Mouse (Mus musculus) spleen, adult 2 months (tissue): ENCODE data around the gene Mthfsl. TPM values are rescaled to one million over a fixed set of nuclear protein-coding genes. Genes with fewer than 3 reads are reported as not detected.
A peak's percentile ranks its signal among the peaks of the same experiment; 100 is the strongest.
"Not testable (repeated sequence)": the region's sequence is repeated elsewhere in the genome, so short reads cannot be mapped to it uniquely, and the experiment has no call there.

Experiments
- DNase-seq, 2 experiments: peaks; one replicate each; pipeline versions ENCODE4 v3.0.0 to v3.0.0-alpha.2; 2012 to 2021; ENCODE audit warnings: low spot score in 2 of 2, low read depth in 1 of 2
- H3K27ac ChIP-seq: fragments of 200-500 bp; 2 replicates; pipeline ENCODE4 v1.5.1; 2012; ENCODE audit warnings: low read length, inconsistent platforms; ENCODE audit not compliant: insufficient read depth
- H3K27me3 ChIP-seq: fragments of 200-500 bp; 2 replicates; pipeline ENCODE4 v1.6.1; 2012; ENCODE audit warnings: mild to moderate bottlenecking, moderate library complexity, low read length, inconsistent platforms; ENCODE audit not compliant: control insufficient read depth, insufficient read depth
- H3K36me3 ChIP-seq: fragments of 200-500 bp; 2 replicates; pipeline ENCODE4 v1.6.1; 2012; ENCODE audit warnings: mild to moderate bottlenecking, low read length, inconsistent platforms; ENCODE audit not compliant: control insufficient read depth, insufficient read depth
- H3K4me1 ChIP-seq: fragments of 200-500 bp; 2 replicates; pipeline ENCODE4 v1.6.1; 2011; ENCODE audit warnings: inconsistent platforms; ENCODE audit not compliant: control insufficient read depth, insufficient read depth, insufficient read length
- H3K4me3 ChIP-seq: fragments of 200-500 bp; 2 replicates; pipeline ENCODE4 v1.5.1; 2011; ENCODE audit warnings: mild to moderate bottlenecking, inconsistent platforms; ENCODE audit not compliant: insufficient read depth, insufficient read length; ENCODE audit errors: extremely low read depth
- CTCF ChIP-seq: fragments of 200-500 bp; IDR thresholded peaks from 2 replicates; pipeline ENCODE4 v1.5.1; 2011; ENCODE audit warnings: mild to moderate bottlenecking, inconsistent platforms; ENCODE audit not compliant: insufficient read depth, insufficient read length, insufficient replicate concordance; ENCODE audit errors: extremely low read depth
- WGBS: fragments of 180-500 bp; shearing (Covaris S2); methylation state at CpG from one replicate; pipeline ENCODE4 v1.1.7; 2018; 5-methylcytosine and 5-hydroxymethylcytosine counted together
- polyA plus RNA-seq: library from polyadenylated mRNA; depleted of rRNA; stranded (reverse); fragments of >200 nt; gene quantifications from 2 replicates; pipeline ENCODE4 v1.2.3, GENCODE M21; 2012

Mthfsl gene
- polyA plus RNA-seq, 1 experiment: 10.7 TPM

GRCm38 (mm10) chr9:88718593-88718992 is 1.5 kb downstream of the Mthfsl start:
- not testable (repeated sequence) for H3K36me3 ChIP-seq, H3K4me3 ChIP-seq, DNase-seq, H3K4me1 ChIP-seq, H3K27ac ChIP-seq, H3K27me3 ChIP-seq
- WGBS: 66% methylated on average over 5 of the region's 5 CpGs

GRCm38 (mm10) chr9:88718140-88718539 is 2.0 kb downstream of the Mthfsl start:
- not testable (repeated sequence) for H3K27ac ChIP-seq, H3K27me3 ChIP-seq, H3K36me3 ChIP-seq, H3K4me3 ChIP-seq, H3K4me1 ChIP-seq
- DNase-seq: peak in 1 of 2 experiments; percentile 27
- whole genome bisulfite sequencing: 19% methylated on average over 2 of the region's 2 CpGs

GRCm38 (mm10) chr9:88714515-88714914 is 5.6 kb downstream of the Mthfsl start:
- not testable (repeated sequence) for H3K36me3 ChIP-seq, H3K4me1 ChIP-seq, H3K4me3 ChIP-seq, H3K27ac ChIP-seq, DNase-seq, H3K27me3 ChIP-seq
- 83% methylated on average over 5 of the region's 5 CpGs for WGBS

GRCm38 (mm10) chr9:88712164-88712749 is 7.8 kb downstream of the Mthfsl start:
- not testable (repeated sequence) for H3K4me3 ChIP-seq, H3K27me3 ChIP-seq, DNase-seq, H3K36me3 ChIP-seq, H3K4me1 ChIP-seq, H3K27ac ChIP-seq
- WGBS: 87% methylated on average over 3 of the region's 3 CpGs

- not testable (repeated sequence) for H3K27ac ChIP-seq, H3K27me3 ChIP-seq, H3K4me3 ChIP-seq, H3K36me3 ChIP-seq, DNase-seq, H3K4me1 ChIP-seq
- WGBS: 97% methylated on average over 4 of the region's 5 CpGs
Measured at GRCm38 (mm10) chr9:88710910-88711438, 9.1 kb downstream of the Mthfsl start.

GRCm38 (mm10) chr9:88710439-88710838 is 9.7 kb downstream of the Mthfsl start:
- not testable (repeated sequence) for H3K27ac ChIP-seq, H3K4me3 ChIP-seq, H3K4me1 ChIP-seq, H3K27me3 ChIP-seq, H3K36me3 ChIP-seq, DNase-seq
- WGBS: 86% methylated on average over 2 of the region's 2 CpGs

- H3K4me1 ChIP-seq, H3K27ac ChIP-seq, DNase-seq, H3K4me3 ChIP-seq, H3K27me3 ChIP-seq, H3K36me3 ChIP-seq: not testable (repeated sequence)
- 33% methylated on average over 5 of the region's 5 CpGs for WGBS
Measured at GRCm38 (mm10) chr9:88709794-88710193, 10.3 kb downstream of the Mthfsl start.

- peaks cover 2% of the 10 kb centered on the region; the same call in 1 of the 2 replicates for H3K4me1 ChIP-seq
- DNase-seq: no peak
- peaks cover 1% of the 10 kb centered on the region; the same call in 1 of the 2 replicates for H3K36me3 ChIP-seq
- no peak overlapping the region for H3K4me3 ChIP-seq
- no peaks in the 10 kb centered on the region for H3K27me3 ChIP-seq
- H3K27ac ChIP-seq: no peak overlapping the region; the same call in 1 of the 2 replicates
- no peak for TF ChIP-seq CTCF
- WGBS: 85% methylated on average over 6 of the region's 6 CpGs
Measured at GRCm38 (mm10) chr9:88709304-88709703, 10.8 kb downstream of the Mthfsl start.
